Mouse (Mus musculus) common myeloid progenitor, adult 5-6 weeks (primary cell): ENCODE data around the gene Rgr. TPM values are rescaled to one million over a fixed set of nuclear protein-coding genes. Genes with fewer than 3 reads are reported as not detected.

ENCODE experiments used
- ATAC-seq: replicated peaks from 2 replicates; pipeline ENCODE4 v1.8.0; 2016; ENCODE audit warnings: low read depth, mild to moderate bottlenecking, moderate TSS enrichment, inconsistent platforms; ENCODE audit not compliant: poor library complexity, severe bottlenecking
- total RNA-seq: library from RNA; stranded (forward); fragments of 200-1000, 187-1606 nt; gene quantifications from 2 replicates; pipeline ENCODE4 v1.2.3, GENCODE M21; 2017

Rgr gene
- total RNA-seq: not detected in 2 replicates

- ATAC-seq: no peak
These were observed at the start of gene Rgr for GRCm38 (mm10) chr14:37048914-37049410. TSS of gene Rgr (minus strand) at chr14:37048964.

GRCm38 (mm10) chr14:37097956-37098530, 49.3 kb upstream of the Rgr start, which contains the start of gene Cdhr1:
TSS of gene Cdhr1 (minus strand) at chr14:37098347.
- peak; percentile 42; the same call in 1 of the 2 replicates for ATAC-seq

- no peak for ATAC-seq
These were observed 46.8 kb upstream of the Rgr start for GRCm38 (mm10) chr14:37095556-37095955.

- no peak for ATAC-seq
These were observed 45.7 kb upstream of the Rgr start for GRCm38 (mm10) chr14:37094436-37094835.

GRCm38 (mm10) chr14:37083755-37084154, 35.0 kb upstream of the Rgr start:
- ATAC-seq: no peak

- no peak for ATAC-seq
These were observed 32.0 kb upstream of the Rgr start for GRCm38 (mm10) chr14:37080724-37081123.

GRCm38 (mm10) chr14:37068516-37068915, 19.8 kb upstream of the Rgr start:
- peak; percentile 83 for ATAC-seq

- ATAC-seq: no peak
These were observed 18.9 kb upstream of the Rgr start, which contains the start of gene Lrit2 for GRCm38 (mm10) chr14:37067629-37068028. TSS of gene Lrit2 (plus strand) at chr14:37067929.

- no peak for ATAC-seq
These were observed 17.9 kb upstream of the Rgr start for GRCm38 (mm10) chr14:37066636-37067035.

GRCm38 (mm10) chr14:37064849-37065248, 16.1 kb upstream of the Rgr start:
- no peak for ATAC-seq

GRCm38 (mm10) chr14:37034432-37034831, 14.3 kb downstream of the Rgr start:
- no peak for ATAC-seq

GRCm38 (mm10) chr14:37033241-37033640, 15.5 kb downstream of the Rgr start:
- ATAC-seq: peak; percentile 97

GRCm38 (mm10) chr14:37032481-37033104, 16.2 kb downstream of the Rgr start:
- ATAC-seq: no peak

- ATAC-seq: no peak
These were observed 20.2 kb downstream of the Rgr start for GRCm38 (mm10) chr14:37028555-37028954.

GRCm38 (mm10) chr14:37027951-37028350, 20.8 kb downstream of the Rgr start:
- ATAC-seq: no peak

- no peak for ATAC-seq
These were observed 21.4 kb downstream of the Rgr start for GRCm38 (mm10) chr14:37027248-37027933.

- ATAC-seq: peak; percentile 87
These were observed 32.9 kb downstream of the Rgr start for GRCm38 (mm10) chr14:37015894-37016293.

- no peak for ATAC-seq
These were observed 35.1 kb downstream of the Rgr start for GRCm38 (mm10) chr14:37013644-37014043.

- no peak for ATAC-seq
These were observed 39.1 kb downstream of the Rgr start for GRCm38 (mm10) chr14:37009686-37010085.

GRCm38 (mm10) chr14:37006489-37006888, 42.3 kb downstream of the Rgr start:
- no peak for ATAC-seq

- ATAC-seq: no peak
These were observed 42.9 kb downstream of the Rgr start for GRCm38 (mm10) chr14:37005865-37006264.
